Comparison of ENCODE assay signal across 16 mouse cellular contexts in the genomic region with DNA sequence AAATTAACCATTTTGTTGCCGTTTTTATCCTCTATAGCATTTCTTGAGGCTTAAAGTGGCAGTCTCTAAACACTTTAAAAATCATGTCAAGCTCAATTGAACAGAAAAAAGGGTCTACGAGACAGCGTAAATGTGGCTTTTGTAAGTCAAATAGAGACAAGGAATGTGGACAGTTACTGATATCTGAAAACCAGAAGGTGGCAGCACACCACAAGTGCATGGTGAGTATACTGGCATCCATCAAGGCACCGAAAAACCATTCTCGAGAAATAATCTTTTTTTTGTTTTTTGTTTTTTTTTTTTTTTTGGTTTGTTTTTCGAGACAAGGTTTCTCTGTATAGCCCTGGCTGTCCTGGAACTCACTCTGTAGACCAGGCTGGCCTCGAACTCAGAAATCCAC. TPM values are rescaled to one million over a fixed set of nuclear protein-coding genes. Genes with fewer than 3 reads are reported as not detected.
DNase-seq lines count a peak whose midpoint lies in the region; ATAC-seq and TF ChIP-seq lines count a peak whose summit lies in the region.
"Had no signal": no experiment of that assay in that cellular context is flagged by ENCODE, and none has a peak within 500 bp of the region (broad histone marks: within the 10 kb centered on the region; RNA-seq: fewer than 3 reads in every experiment).

No protein-coding gene starts in this region.

- no peaks in the 10 kb centered on the region for H3K27me3 ChIP-seq in forebrain, embryonic 14.5 days (replicated peaks; ENCODE audit: control insufficient read depth, insufficient read depth, low read length)
- no peaks in the 10 kb centered on the region for H3K27me3 ChIP-seq in forebrain, embryonic 13.5 days
- no peaks in the 10 kb centered on the region for H3K27me3 ChIP-seq in stomach, postnatal 0 days (ENCODE audit: control insufficient read depth, insufficient read depth, low read length)
- H3K27me3 ChIP-seq: limb, embryonic 15.5 days; neural tube, embryonic 12.5 days had no signal

- no peak for ATAC-seq in forebrain, embryonic 14.5 days
- ATAC-seq in forebrain, embryonic 13.5 days: no peak
- ATAC-seq in stomach, postnatal 0 days (ENCODE audit: low FRiP score, low TSS enrichment): no peak
- ATAC-seq: Patski had no signal

- 0 out of 2 replicates have a peak, but pooled peaks cover 5% of the 10 kb centered on the region for H3K36me3 ChIP-seq in forebrain, embryonic 14.5 days (ENCODE audit: control insufficient read depth, insufficient read depth, low read length)
- H3K36me3 ChIP-seq in forebrain, embryonic 13.5 days (ENCODE audit: poor library complexity, severe bottlenecking): no peaks in the 10 kb centered on the region
- H3K36me3 ChIP-seq in stomach, postnatal 0 days (ENCODE audit: control insufficient read depth, insufficient read depth, low read length): no peaks in the 10 kb centered on the region
- H3K36me3 ChIP-seq: limb, embryonic 15.5 days; neural tube, embryonic 12.5 days had no signal

- H3K9ac ChIP-seq in forebrain, embryonic 14.5 days (ENCODE audit: low read length): no peak overlapping the region
- no peak overlapping the region for H3K9ac ChIP-seq in forebrain, embryonic 13.5 days
- no peak overlapping the region for H3K9ac ChIP-seq in stomach, postnatal 0 days (ENCODE audit: low read length)
- H3K9ac ChIP-seq: limb, embryonic 15.5 days; neural tube, embryonic 12.5 days had no signal

- H3K4me2 ChIP-seq in forebrain, embryonic 14.5 days (ENCODE audit: low read length): no peak overlapping the region
- H3K4me2 ChIP-seq in forebrain, embryonic 13.5 days: no peak overlapping the region
- H3K4me2 ChIP-seq in stomach, postnatal 0 days (replicated peaks; ENCODE audit: low read depth): no peak overlapping the region
- H3K4me2 ChIP-seq: limb, embryonic 15.5 days; midbrain, embryonic 11.5 days; neural tube, embryonic 12.5 days had no signal

- no peaks in the 10 kb centered on the region for H3K4me1 ChIP-seq in forebrain, embryonic 14.5 days (ENCODE audit: control insufficient read depth, insufficient read depth, low read length)
- no peaks in the 10 kb centered on the region for H3K4me1 ChIP-seq in forebrain, embryonic 13.5 days
- H3K4me1 ChIP-seq in stomach, postnatal 0 days (replicated peaks; ENCODE audit: control insufficient read depth, insufficient read depth): no peaks in the 10 kb centered on the region
- H3K4me1 ChIP-seq: limb, embryonic 15.5 days; neural tube, embryonic 12.5 days had no signal

- no peak for TF ChIP-seq EP300 in stomach, postnatal 0 days (optimal IDR thresholded peaks at IDR 0.05)

- 52% methylated on average over 6 of the region's 7 CpGs for WGBS in forebrain, embryonic 14.5 days
- 60% methylated on average over 7 of the region's 7 CpGs for WGBS in forebrain, embryonic 13.5 days
- WGBS in stomach, postnatal 0 days: 58% methylated on average over 6 of the region's 7 CpGs

- no peak overlapping the region for H3K4me3 ChIP-seq in forebrain, embryonic 14.5 days (ENCODE audit: low read depth, low read length)
- H3K4me3 ChIP-seq in forebrain, embryonic 13.5 days: no peak overlapping the region
- H3K4me3 ChIP-seq in stomach, postnatal 0 days (ENCODE audit: low read depth, low read length): no peak overlapping the region
- H3K4me3 ChIP-seq: erythroblast, embryonic 14.5 days; limb, embryonic 15.5 days; neural tube, embryonic 12.5 days had no signal

- H3K9me3 ChIP-seq in forebrain, embryonic 14.5 days (replicated peaks; ENCODE audit: control insufficient read depth, low read length): no peaks in the 10 kb centered on the region
- no peaks in the 10 kb centered on the region for H3K9me3 ChIP-seq in forebrain, embryonic 13.5 days (replicated peaks)
- no peaks in the 10 kb centered on the region for H3K9me3 ChIP-seq in stomach, postnatal 0 days (ENCODE audit: control insufficient read depth, low read length)
- H3K9me3 ChIP-seq: limb, embryonic 15.5 days; neural tube, embryonic 12.5 days had no signal

- TF ChIP-seq CTCF in stomach, postnatal 0 days (IDR thresholded peaks at IDR 0.05; ENCODE audit: low read depth): peak; percentile 53

- H3K27ac ChIP-seq in forebrain, embryonic 14.5 days (ENCODE audit: low read depth, low read length): no peak overlapping the region
- H3K27ac ChIP-seq in forebrain, embryonic 13.5 days: no peak overlapping the region
- H3K27ac ChIP-seq in stomach, postnatal 0 days (replicated peaks): no peak overlapping the region
- H3K27ac ChIP-seq: limb, embryonic 15.5 days; neural tube, embryonic 12.5 days had no signal

- DNase-seq in forebrain, embryonic 14.5 days (ENCODE audit: low spot score): peak; percentile 16
- DNase-seq in kidney, postnatal 14 days: peak; percentile 8
- DNase-seq in kidney, postnatal 4 days: no peak
- peak; percentile 9 for DNase-seq in thymus, postnatal 4 days
- DNase-seq in thymus, postnatal 36 days: no peak
- DNase-seq in stomach, postnatal 0 days (ENCODE audit: low spot score): no peak
- no peak for DNase-seq in left cerebral cortex, adult 9 months (ENCODE audit: low spot score in 2 of 2)
- DNase-seq: cerebellum, adult 8-10 months; embryo, embryonic 11 days; lung, postnatal 14 days had no signal

RNA-seq across cellular contexts. Expression of gene Phf6, which starts 4.5 kb away (rescaled TPM):
- polyA plus RNA-seq in forebrain, embryonic 14.5 days (2014; fragmentation: Nextera tagmentation; extraction: Ambion mirVana): 98.6 and 110 TPM in 2 replicates
- 99.4 and 102 TPM in 2 replicates for polyA plus RNA-seq in forebrain, embryonic 13.5 days (2015; fragmentation: Nextera tagmentation; extraction: Ambion mirVana)
- polyA plus RNA-seq in stomach, postnatal 0 days (2015; fragmentation: Nextera tagmentation; extraction: Ambion mirVana): 7.2 and 7.4 TPM in 2 replicates

Comparison
In these comparisons a context has a peak if more than half of its experiments do, and no peak if none do; other contexts are left out.
1. DNase-seq: peak in forebrain, embryonic 14.5 days (single experiment), kidney, postnatal 14 days (single experiment) and thymus, postnatal 4 days (single experiment); none in kidney, postnatal 4 days (0 of 2), thymus, postnatal 36 days (0 of 2), stomach, postnatal 0 days (single experiment) and left cerebral cortex, adult 9 months (0 of 2).
2. RNA of gene Phf6, which starts 4.5 kb away (polyA plus RNA-seq): 99.4 to 102 TPM in forebrain, embryonic 13.5 days and 98.6 to 110 TPM in forebrain, embryonic 14.5 days; 7.2 to 7.4 TPM in stomach, postnatal 0 days; every median in the first group is over 10 times any median in the second.